Mouse (Mus musculus): ENCODE data around the gene Cdyl. TPM values are rescaled to one million over a fixed set of nuclear protein-coding genes. Genes with fewer than 3 reads are reported as not detected.

Cdyl gene
- total RNA-seq, 2 experiments from 2014 or later = 6.2 to 6.5 TPM

GRCm38 (mm10) chr13:35797811-35798522 is 138.3 kb downstream of the Cdyl start:
- Histone ChIP-seq H3K27ac (no peak overlapping the region; the same call in 1 of the 2 replicates), H3K4me3 (no peak overlapping the region)
- intact Hi-C loops (cut with DNase I) = no loop called here
- no peak for DNase-seq
- no peak for TF ChIP-seq CTCF (IDR thresholded peaks at IDR 0.05)

- intact Hi-C loops (cut with DNase I) = no loop called here
- peak; percentile 63 for TF ChIP-seq CTCF (IDR thresholded peaks at IDR 0.05)
- peak; percentile 56 for DNase-seq
- Histone ChIP-seq H3K4me3 (no peak overlapping the region), H3K27ac (no peak overlapping the region)
Observed at GRCm38 (mm10) chr13:35798645-35799044, 139.0 kb downstream of the Cdyl start.

DNA sequence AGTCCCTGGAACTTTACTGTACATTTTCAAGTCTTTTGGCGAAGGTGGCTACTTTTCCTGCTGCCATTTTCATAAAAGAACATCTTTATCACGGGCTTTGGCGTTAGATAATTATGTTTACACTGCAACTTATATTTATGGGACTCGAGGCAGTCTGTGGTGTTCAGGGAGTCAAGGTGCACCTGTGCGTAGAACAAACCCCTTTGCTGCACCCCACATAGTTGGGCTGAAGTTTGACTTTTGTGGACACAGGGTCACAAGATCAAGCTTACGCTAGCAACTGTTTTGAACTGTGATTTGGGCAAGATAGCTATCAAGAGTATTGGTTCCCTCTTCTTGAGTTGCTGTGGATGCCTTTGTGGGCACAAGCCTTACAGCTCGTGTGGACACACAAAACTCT is 140.6 kb downstream of the Cdyl start:
- intact Hi-C loops (cut with DNase I) = no loop called here
- TF ChIP-seq CTCF (IDR thresholded peaks at IDR 0.05) = no peak
- no peak overlapping the region for H3K4me3 ChIP-seq
- DNase-seq = no peak
- H3K27ac ChIP-seq = no peak overlapping the region

DNA sequence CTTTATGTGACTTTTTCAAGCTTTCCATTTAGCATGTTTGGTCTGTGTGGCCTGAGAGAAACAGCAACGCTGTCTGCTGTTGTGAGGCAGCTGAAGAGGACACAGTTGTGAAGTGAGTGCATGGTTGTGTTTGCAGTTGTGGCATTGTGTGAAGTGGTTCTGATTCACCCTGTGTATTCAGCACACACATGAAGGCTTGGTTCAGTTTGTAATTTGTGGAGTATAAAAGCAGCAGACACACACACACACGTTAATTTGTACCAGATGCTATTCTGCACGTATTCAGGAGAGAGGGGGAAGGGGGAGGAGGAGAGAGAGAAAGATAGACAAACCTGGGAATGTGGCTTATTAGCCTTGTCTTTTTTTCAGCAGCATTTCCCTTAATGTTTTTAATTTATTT is 146.1 kb downstream of the Cdyl start:
- Histone ChIP-seq H3K4me3 (no peak overlapping the region), H3K27ac (no peak overlapping the region)
- no peak for DNase-seq
- intact Hi-C loops (cut with DNase I) = no loop called here
- TF ChIP-seq CTCF (IDR thresholded peaks at IDR 0.05) = no peak

GRCm38 (mm10) chr13:35806165-35806564 is 146.5 kb downstream of the Cdyl start:
- intact Hi-C loops (cut with DNase I) = no loop called here

GRCm38 (mm10) chr13:35807016-35807415 is 147.4 kb downstream of the Cdyl start:
- no peak overlapping the region for H3K27ac ChIP-seq
- H3K4me3 ChIP-seq = no peak overlapping the region
- intact Hi-C loops (cut with DNase I) = no loop called here
- DNase-seq = no peak
- TF ChIP-seq CTCF (IDR thresholded peaks at IDR 0.05) = peak; percentile 25

More at GRCm38 (mm10) chr13:35806165-35806564, 146.5 kb downstream of the Cdyl start:
- no peak for TF ChIP-seq CTCF (IDR thresholded peaks at IDR 0.05)
- Histone ChIP-seq H3K4me3 (no peak overlapping the region), H3K27ac (no peak overlapping the region)
- DNase-seq = no peak

DNA sequence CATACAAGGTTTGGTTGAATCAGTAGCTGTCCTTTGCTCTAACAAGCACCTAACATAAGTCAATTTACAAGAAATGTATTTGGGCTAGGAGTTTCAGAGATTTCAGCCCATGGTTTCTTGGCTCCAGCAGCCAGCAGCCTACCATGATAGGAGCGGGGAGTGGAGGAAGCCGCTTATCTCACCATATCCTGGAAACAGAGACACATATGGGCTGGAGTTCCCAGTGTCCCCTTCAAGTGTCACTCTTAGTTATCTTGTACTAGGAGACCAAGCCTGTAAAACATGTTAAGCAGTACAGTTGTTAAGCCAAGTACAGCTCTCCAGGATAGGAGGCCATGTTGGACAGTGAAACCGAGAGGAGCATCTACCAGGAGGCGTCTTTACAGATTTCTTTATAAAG is 147.9 kb downstream of the Cdyl start:
- no peak overlapping the region for H3K4me3 ChIP-seq
- DNase-seq = no peak
- TF ChIP-seq CTCF (IDR thresholded peaks at IDR 0.05) = no peak

DNA sequence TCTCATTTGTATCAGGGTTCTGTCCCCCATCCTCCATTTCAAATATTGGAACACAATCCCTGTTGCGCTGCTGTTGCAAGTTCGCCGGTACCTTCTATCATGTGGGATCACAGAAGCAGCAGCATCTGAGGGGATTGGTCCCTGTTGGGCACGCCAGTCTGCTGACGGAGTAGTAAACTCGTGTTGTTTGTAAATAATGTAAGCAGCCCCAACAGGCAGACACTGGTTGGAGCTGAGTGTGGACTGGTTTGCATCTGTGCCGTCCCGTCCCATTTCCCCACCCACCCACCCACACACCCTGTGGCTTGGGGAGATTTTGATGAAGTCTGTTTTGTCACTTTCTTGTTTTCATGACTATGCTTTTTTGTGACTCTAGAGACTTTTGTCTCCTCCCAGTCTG is 148.3 kb downstream of the Cdyl start:
- intact Hi-C loops (cut with DNase I) = no loop called here

More for the DNA sequence above, 147.9 kb downstream of the Cdyl start:
- H3K27ac ChIP-seq = no peak overlapping the region
- intact Hi-C loops (cut with DNase I) = no loop called here

GRCm38 (mm10) chr13:35809252-35810159 is 149.9 kb downstream of the Cdyl start:
- TF ChIP-seq CTCF (IDR thresholded peaks at IDR 0.05) = no peak
- no peak for DNase-seq
- intact Hi-C loops (cut with DNase I) = no loop called here
- H3K27ac ChIP-seq = no peak overlapping the region
- H3K4me3 ChIP-seq = no peak overlapping the region

More for the DNA sequence above, 148.3 kb downstream of the Cdyl start:
- Histone ChIP-seq H3K27ac (no peak overlapping the region), H3K4me3 (no peak overlapping the region)
- TF ChIP-seq CTCF (IDR thresholded peaks at IDR 0.05) = no peak
- no peak for DNase-seq

GRCm38 (mm10) chr13:35810160-35810537 is 150.5 kb downstream of the Cdyl start:
- intact Hi-C loops (cut with DNase I) = no loop called here
- Histone ChIP-seq H3K4me3 (no peak overlapping the region), H3K27ac (no peak overlapping the region)
- DNase-seq = no peak
- no peak for TF ChIP-seq CTCF (IDR thresholded peaks at IDR 0.05)

DNA sequence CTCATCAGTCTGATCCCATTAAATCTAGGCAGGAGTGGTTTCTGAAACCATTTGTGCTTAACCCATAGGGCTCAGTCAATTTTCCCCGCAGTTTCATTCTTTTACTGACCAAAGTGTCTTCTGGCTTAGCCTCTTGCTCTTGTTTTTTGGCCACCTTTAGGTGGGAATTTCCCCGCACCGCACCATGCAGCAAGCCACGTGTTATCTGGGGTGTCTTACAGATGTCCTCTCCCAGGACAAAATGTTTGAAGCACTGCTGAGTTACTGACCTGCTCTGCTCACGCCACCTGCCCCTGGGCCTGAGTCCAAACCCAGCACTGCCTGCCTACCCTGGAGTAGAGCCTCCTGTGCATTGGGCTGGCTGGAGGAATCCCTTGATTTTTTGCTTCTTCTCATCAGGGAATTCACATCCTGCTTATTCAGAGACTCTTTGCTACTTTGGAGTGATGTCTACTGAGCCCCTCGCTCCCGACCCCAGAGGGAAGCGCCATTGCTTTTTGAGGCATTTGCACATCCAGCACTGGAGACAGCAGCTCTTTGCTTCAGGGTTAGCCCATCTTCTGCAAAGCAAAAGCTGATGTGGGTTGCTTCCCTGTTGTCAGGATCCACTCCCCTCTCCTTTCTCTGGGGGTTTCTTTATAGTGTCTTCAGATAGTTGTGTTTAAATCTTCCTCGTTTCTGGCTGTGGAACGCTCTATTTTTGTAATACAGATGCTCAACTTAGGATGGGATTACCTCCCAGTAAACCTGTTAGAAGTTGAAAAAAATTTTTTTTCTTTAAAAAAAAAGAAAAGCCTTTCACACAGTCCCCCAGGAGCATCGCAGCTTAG is 151.9 kb downstream of the Cdyl start:
- DNase-seq = peak; percentile 61
- H3K27ac ChIP-seq = no peak overlapping the region; the same call in 1 of the 2 replicates
- intact Hi-C loops (cut with DNase I) = no loop called here
- H3K4me3 ChIP-seq = peak overlapping the region; percentile 2; the same call in 1 of the 2 replicates
- TF ChIP-seq CTCF (IDR thresholded peaks at IDR 0.05) = no peak

DNA sequence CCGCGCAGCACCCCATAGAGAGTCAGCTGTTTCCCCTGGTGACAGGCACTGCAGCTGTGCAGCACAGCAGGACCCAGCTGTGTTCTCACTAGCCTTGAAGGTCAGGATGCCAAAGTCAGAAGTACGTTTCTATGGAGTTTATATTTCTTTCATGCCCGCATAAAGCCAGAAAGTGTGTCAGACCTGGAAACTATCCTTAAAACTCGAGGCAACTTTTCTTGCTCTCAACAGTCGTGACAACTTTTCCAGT is 152.5 kb downstream of the Cdyl start:
- TF ChIP-seq CTCF (IDR thresholded peaks at IDR 0.05) = no peak
- intact Hi-C loops (cut with DNase I) = no loop called here
- DNase-seq = no peak
- Histone ChIP-seq H3K27ac (no peak overlapping the region), H3K4me3 (no peak overlapping the region)

Data from gastrocnemius, adult 2 months (tissue).